Mouse (Mus musculus) layer of hippocampus, adult 2 months (tissue): ENCODE measurements around the gene Rpl13a. TPM values are rescaled to one million over a fixed set of nuclear protein-coding genes. Genes with fewer than 3 reads are reported as not detected.
A peak's percentile ranks its signal among the peaks of the same experiment; 100 is the strongest.
"Not testable (repeated sequence)": the region's sequence is repeated elsewhere in the genome, so short reads cannot be mapped to it uniquely, and the experiment has no call there.

Experiments used
- DNase-seq, 2 experiments: peaks; one replicate each; pipeline ENCODE4 v3.0.0; 2022; ENCODE audit warnings: low spot score in 2 of 2
- H3K27ac ChIP-seq: fragments of 200-600 bp; 2 replicates; pipeline ENCODE4 v1.8.1; 2022
- H3K4me3 ChIP-seq: fragments of 200-600 bp; 2 replicates; pipeline ENCODE4 v1.8.1; 2022; ENCODE audit warnings: mild to moderate bottlenecking
- CTCF ChIP-seq: fragments of 200-600 bp; conservative IDR thresholded peaks from 2 replicates; pipeline ENCODE4 v1.8.1; 2022; ENCODE audit warnings: antibody characterized with exemption, mild to moderate bottlenecking, moderate library complexity
- total RNA-seq, 2 experiments: library from RNA; stranded (reverse); gene quantifications; 2 replicates each; pipeline ENCODE4 v1.2.3; 2021

Rpl13a gene
- total RNA-seq, 2 experiments from 2014 or later = 808 to 856 TPM

DNA sequence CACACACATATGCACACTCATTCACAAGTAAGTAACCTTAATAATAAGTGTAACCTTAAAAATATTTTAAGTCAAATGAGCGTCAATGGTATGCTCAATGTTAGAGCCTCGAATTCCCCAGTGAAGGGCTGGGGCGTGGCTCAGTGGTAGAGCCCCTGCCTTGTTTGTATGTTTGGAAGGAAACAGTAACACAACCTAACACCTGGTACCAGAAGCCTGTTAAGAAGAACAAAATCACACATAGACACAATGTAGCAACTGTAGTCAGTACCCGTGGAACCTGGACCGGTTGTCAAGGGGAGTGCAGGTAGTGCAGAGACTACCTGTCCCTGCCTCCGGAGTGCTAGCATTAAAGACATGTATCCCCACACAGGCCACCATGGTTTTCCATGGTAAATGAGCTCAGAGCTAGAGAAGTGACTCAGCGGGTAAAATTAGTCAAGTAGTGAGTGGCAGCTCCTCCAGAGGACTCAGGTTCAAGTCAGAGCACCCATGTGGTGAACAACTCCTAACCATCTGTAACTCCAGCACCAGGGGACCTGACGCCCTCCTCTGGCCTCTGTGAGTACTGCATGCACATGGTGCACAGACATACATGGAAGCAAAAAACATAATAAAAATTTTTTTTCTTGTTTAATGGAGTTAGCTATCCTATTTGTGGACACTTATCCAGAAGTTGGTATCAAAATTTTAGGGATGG is 29.9 kb downstream of the Rpl13a start:
- H3K27ac ChIP-seq = no peak overlapping the region
- DNase-seq = no peak
- H3K4me3 ChIP-seq = no peak overlapping the region
- peak; percentile 60 for TF ChIP-seq CTCF

DNA sequence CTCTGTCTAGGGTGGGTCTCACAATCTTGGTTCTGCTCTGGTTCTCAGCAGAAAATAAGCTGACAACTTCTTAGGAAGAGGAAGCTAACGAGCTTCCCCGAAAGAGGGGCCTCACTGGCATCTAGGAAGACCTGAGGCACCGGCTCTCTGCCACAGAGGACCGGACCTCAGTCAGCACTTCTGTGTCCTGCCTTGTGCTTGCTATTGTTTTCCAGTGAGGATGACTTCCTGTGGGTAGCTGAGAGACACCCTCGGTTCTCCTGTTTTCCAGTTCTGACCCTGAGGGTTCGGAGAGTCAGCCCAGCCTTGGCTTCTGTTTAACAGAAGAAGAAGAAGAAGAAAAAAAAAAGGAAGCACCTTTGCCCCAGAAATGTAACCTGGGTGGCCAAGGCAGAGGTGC is 31.1 kb downstream of the Rpl13a start:
- no peak for DNase-seq
- Histone ChIP-seq H3K27ac (no peak overlapping the region), H3K4me3 (no peak overlapping the region)
- TF ChIP-seq CTCF = no peak

DNA sequence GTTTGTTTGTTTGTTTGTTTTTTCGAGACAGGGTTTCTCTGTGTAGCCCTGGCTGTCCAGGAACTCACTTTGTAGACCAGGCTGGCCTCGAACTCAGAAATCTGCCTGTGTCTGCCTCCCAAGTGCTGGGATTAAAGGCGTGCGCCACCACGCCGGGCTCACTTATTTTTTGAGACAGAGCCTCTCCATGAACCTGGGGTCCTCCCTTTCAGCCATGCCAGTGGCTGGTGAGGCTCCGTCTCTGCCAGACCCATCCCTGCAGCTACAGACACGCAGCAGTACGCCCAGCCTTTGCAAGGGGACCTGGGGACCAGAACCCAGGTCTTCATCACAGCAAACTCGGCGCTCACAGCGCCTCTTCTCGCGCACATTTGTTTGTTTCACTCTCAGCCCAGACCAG is 32.6 kb downstream of the Rpl13a start:
- DNase-seq, H3K27ac ChIP-seq, H3K4me3 ChIP-seq: not testable (repeated sequence)

DNA sequence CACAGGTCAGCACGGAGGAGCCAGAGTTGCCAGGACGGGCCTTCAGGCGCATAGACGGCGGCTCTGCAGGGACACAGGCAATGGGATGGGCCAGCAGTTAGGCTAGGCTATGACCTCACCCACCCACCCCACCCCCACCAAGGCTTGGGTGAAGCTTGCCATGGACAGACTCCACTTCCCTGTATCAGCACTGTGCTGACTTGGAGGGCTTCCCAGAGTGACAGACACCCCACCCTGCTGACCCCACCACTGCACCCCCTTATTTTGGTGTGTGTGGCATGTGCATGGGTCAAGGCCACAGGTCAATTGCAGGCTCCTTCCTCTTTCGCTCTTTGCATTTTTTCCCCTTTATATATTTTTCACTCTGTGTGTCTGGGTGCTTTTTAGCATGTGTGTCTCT is 33.2 kb downstream of the Rpl13a start:
- no peak overlapping the region for H3K4me3 ChIP-seq
- no peak for TF ChIP-seq CTCF
- DNase-seq = no peak

DNA sequence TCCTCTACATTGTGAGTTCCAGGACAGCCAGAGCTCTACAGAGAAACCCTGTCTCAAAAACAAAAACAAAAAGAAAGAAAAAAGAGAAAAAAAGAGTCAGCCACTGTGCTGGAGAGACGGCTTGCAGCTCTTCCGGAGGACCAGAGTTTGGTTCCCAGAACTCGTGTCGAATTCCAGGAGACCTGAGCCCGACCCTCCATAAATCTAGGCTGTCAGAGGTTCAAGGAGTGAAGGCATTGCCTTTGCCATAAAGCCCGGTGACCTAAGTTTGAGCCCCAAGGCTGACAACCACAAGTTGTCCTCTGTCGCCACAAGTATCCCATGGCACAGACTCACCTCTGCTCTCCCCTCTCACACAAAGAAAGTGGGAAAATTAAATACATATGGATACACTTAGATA is 34.4 kb downstream of the Rpl13a start:
- H3K27ac ChIP-seq = no peak overlapping the region
- TF ChIP-seq CTCF = no peak
- no peak overlapping the region for H3K4me3 ChIP-seq
- DNase-seq = no peak

More for the DNA sequence above, 33.2 kb downstream of the Rpl13a start:
- no peak overlapping the region for H3K27ac ChIP-seq

DNA sequence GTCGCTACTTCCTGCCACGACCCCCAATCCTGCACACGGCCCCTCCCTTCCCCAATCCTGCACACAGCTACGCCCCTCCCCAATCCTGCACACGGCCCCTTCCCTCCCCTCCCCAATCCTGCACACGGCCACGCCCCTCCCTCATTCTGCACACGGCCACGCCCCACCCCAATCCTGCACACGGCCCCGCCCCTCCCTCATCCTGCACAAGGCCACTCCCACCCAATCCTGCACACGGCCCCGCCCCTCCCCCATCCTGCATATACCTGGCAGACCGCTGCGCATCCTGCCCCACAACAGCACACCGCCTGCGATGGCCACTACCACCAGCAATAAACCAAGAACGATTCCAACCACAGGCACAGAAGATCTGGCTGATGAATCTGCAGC is 35.0 kb downstream of the Rpl13a start:
- Histone ChIP-seq H3K4me3 (no peak overlapping the region), H3K27ac (no peak overlapping the region)
- TF ChIP-seq CTCF = no peak
- DNase-seq = no peak

DNA sequence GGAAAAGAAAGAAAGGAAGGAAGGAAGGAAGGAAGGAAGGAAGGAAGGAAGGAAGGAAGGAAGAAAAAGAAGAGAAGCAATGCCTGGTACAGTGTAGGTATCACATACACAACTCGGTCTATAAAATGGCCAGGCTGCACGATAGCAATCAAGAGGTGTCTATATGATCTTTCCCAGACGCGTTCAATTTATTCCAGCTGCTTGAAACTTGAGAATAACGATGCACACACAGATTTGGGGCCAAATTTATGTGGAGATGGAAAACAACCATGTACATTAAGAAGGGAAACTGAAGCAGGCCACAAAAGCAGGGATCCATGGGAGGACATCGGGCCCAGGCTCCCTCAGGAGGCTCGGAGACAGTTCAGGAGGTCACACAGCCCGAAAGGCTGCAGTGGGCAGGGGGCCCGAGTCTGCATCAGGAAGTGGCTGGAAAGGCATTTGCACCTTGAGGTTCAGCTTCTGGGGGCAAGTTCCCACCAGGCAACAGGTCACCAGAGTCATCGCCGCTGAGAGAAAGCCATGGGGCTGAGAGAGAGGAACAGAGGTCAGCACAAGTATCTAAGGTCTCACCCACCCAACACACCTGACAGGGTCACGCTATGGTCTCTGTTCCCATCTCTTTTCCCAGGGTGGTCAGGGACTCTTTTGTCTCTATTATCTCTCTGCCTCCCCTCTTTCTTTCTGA is 35.6 kb downstream of the Rpl13a start:
- TF ChIP-seq CTCF = no peak
- no peak for DNase-seq
- no peak overlapping the region for H3K4me3 ChIP-seq
- no peak overlapping the region for H3K27ac ChIP-seq

DNA sequence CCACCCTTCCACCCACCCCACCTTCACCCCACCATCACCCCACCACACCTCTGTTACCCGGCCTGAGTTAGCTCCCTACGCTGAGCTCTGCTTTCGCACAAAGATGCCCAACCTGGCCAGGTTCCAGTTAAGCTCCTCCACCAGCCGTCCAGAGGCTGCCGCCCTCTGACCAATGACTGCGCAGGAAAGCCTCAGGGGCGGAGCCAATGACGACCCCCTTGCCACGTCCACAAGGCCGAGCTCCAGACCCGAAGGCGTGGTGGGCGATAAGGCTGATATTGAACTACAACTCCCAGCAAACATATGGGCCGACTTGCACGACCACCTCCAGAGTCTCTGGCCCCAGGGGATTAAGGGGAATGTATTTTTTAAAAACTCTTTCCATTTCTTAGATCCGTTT is 36.5 kb downstream of the Rpl13a start, which contains the start of gene Rcn3:
Gene Rcn3, minus strand, starts transcription at position 174 of the 400 bp plus-strand sequence.
- DNase-seq = peak in 1 of 2 experiments; percentile 29
- H3K4me3 ChIP-seq = peak within 1 kb of the TSS; percentile 36
- TF ChIP-seq CTCF = no peak
- H3K27ac ChIP-seq = no peak within 1 kb of the TSS

DNA sequence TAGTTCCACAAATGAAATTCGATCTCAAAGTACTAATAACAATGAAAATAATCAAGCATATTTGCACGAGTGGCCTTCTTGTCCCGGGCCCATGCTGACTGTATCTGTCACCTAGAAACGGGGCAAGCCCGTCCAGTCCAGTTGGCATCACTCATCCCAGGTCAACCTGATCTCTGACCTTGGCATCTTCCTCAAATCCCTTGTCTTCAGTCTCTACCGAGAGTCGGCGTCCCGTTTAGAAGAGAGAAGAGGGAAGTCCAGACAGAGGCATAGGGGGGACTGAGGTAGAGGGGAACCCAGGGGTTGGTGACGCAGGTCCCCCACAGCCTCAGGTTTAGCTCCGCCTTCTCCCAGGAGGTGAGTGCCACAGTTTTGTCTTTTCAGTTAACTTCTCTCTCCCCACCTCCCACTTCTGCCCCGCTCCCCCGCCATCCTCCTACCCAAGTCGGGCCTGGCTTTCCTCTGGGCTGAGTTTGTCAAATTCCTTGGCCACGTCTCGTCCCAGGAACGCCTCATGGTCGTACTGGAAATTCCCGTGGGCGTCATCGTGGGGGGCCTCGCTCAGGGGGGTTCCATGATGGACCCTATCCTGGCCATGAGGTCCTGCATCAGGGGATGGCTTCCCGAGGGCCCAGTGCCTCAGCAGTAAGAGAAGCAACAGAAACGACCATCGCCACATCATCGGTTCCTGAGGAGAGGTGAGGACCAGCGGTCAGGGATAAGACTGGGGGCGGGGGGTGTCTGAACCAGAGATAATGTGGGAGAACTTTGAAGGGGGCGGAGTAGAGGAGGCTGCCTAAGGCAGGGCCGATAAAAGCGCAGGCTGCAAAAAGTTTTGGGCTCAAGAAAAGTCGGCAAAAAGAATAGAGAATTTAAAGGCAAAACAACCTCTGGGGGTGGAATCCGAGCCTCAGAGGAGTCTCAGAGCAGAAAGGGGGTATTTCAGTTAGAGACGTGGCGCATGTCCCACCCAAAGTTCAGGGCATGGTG is 37.3 kb downstream of the Rpl13a start:
- no peak for TF ChIP-seq CTCF
- H3K27ac ChIP-seq = no peak overlapping the region
- DNase-seq = no peak
- H3K4me3 ChIP-seq = peak overlapping the region; percentile 36

DNA sequence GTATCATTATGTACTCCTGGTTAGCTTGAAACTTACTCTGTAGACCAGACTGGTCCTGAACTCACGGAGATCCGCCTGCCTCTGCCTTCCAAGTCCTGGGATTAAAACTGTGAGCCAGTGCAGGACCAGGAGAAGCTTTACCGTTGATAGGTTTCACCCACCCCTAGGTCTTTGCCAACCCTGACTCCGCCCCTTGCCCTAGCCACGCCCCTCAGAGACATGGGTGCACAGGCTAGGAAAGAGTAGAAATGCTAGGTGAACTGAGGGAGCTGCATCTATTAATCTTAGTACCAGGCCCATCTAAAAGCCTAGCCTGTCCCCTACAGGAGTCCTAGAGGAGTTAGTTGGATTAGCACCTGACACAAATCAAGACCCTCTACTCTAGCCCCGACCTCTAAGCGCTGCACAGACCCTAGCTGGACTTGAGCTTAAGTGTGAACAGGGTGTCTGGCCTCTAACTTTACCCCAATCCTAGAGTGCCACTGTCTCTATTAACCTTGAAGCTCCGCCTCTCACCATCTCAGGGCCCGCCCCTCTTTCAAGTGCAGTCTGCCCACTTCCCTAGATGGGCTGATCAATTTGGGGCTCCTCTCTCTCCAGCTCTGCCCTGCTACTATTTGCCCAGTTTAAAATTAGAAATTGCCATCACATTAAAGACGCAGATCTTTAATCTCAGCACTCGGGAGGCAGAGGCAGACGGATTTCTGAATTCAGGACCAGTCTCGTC is 38.1 kb downstream of the Rpl13a start:
- Histone ChIP-seq H3K4me3 (no peak overlapping the region), H3K27ac (no peak overlapping the region)
- no peak for DNase-seq
- no peak for TF ChIP-seq CTCF

DNA sequence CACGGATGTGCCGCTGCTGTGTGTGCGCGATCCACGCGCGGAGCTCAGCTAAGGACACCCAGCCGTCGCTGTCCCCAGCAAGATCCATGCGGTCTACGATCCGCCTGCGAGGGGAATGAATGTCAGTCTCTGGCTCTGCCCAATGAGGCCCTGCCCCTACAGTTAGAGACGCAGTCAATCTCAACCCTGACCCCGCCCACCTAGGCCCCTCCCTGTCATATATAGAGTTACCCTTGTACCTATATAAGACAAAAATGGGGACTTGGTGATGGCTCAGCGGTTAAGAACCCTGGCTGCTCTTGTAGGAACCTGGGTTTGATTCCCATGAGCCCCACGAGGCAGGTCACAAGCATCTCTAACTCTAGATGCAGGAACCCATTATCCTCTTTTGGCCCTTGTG is 40.0 kb downstream of the Rpl13a start:
- H3K4me3 ChIP-seq = no peak overlapping the region
- no peak for DNase-seq
- no peak overlapping the region for H3K27ac ChIP-seq
- no peak for TF ChIP-seq CTCF

DNA sequence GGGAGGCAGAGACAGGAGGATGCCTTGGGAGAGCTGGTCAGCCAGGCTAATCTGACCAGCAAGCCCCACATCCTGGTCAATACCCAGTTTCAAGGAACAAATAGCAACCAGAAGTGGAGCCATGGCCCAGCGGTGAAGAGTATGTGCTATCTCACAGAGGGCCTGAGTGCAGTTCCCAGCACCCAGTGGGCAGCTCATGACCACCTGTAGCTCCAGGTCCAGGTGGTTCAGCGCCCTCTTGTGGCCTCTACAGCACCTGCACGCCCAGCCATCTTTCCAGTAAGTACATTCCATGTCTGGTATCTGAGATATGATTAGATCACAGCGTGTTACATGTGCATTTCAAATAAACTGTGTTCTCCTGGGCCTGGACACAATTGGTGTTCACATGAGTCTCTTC is 42.5 kb downstream of the Rpl13a start:
- peak; percentile 28 for TF ChIP-seq CTCF
- H3K4me3 ChIP-seq = no peak overlapping the region
- DNase-seq = no peak
- H3K27ac ChIP-seq = no peak overlapping the region
